In the genomic region with DNA sequence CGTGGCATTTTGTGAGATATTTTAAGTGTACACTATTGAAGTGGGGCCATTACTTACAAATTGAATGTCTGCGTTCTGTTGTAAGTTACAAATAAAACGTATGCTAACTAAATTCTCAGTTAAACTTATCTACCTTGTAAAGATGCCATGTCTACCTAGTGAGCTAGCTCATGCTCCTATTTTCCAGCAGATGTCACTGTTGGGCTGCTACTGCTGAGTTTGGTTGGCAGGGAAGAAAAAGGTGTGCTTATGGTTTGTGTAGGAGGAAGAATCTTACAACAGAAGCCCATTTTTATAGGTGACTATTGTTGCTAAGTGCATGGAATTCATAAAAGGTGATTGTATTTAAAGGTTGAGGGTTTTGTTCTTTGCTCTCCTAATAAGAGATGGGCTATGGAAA, we compare ENCODE assay signal across 9 mouse cellular contexts. TPM values are rescaled to one million over a fixed set of nuclear protein-coding genes. Genes with fewer than 3 reads are reported as not detected.
DNase-seq lines count a peak whose midpoint lies in the region; ATAC-seq lines count a peak whose summit lies in the region.
"Had no signal": no experiment of that assay in that cellular context is flagged by ENCODE, and none has a peak within 500 bp of the region (broad histone marks: within the 10 kb centered on the region; RNA-seq: fewer than 3 reads in every experiment).

No protein-coding gene starts in this region.

- H3K4me2 ChIP-seq in midbrain, embryonic 11.5 days = no peak overlapping the region
- H3K4me2 ChIP-seq: neural tube, embryonic 13.5 days had no signal

- no peak overlapping the region for H3K27ac ChIP-seq in midbrain, embryonic 11.5 days (ENCODE audit: low read depth, low read length)
- no peak overlapping the region for H3K27ac ChIP-seq in midbrain, embryonic 10.5 days (replicated peaks)
- H3K27ac ChIP-seq: neural tube, embryonic 13.5 days had no signal

- no peak overlapping the region for H3K4me3 ChIP-seq in midbrain, embryonic 11.5 days (ENCODE audit: low read depth, low read length)
- H3K4me3 ChIP-seq in midbrain, embryonic 10.5 days = no peak overlapping the region
- H3K4me3 ChIP-seq: neural tube, embryonic 13.5 days had no signal

- no peaks in the 10 kb centered on the region for H3K27me3 ChIP-seq in midbrain, embryonic 11.5 days (ENCODE audit: control insufficient read depth, insufficient read depth, low read length)
- H3K27me3 ChIP-seq in midbrain, embryonic 10.5 days (ENCODE audit: low read depth, poor library complexity, severe bottlenecking) = no peaks in the 10 kb centered on the region
- H3K27me3 ChIP-seq: neural tube, embryonic 13.5 days had no signal

- H3K36me3 ChIP-seq in midbrain, embryonic 11.5 days (ENCODE audit: control insufficient read depth, insufficient read depth, low read length) = no peaks in the 10 kb centered on the region
- peaks cover 19% of the 10 kb centered on the region; the same call in 1 of the 2 replicates for H3K36me3 ChIP-seq in midbrain, embryonic 10.5 days

- WGBS in midbrain, embryonic 11.5 days = 70% methylated on average over 3 of the region's 3 CpGs
- 71% methylated on average over 3 of the region's 3 CpGs for WGBS in midbrain, embryonic 10.5 days

- H3K9ac ChIP-seq in midbrain, embryonic 11.5 days (ENCODE audit: low read length) = no peak overlapping the region
- H3K9ac ChIP-seq: neural tube, embryonic 13.5 days had no signal

- H3K9me3 ChIP-seq in midbrain, embryonic 11.5 days (ENCODE audit: control insufficient read depth, low read length) = no peaks in the 10 kb centered on the region
- H3K9me3 ChIP-seq in midbrain, embryonic 10.5 days (replicated peaks) = no peaks in the 10 kb centered on the region
- H3K9me3 ChIP-seq: neural tube, embryonic 13.5 days had no signal

- ATAC-seq in midbrain, embryonic 11.5 days (ENCODE audit: low FRiP score) = no peak

- no peaks in the 10 kb centered on the region for H3K4me1 ChIP-seq in midbrain, embryonic 11.5 days (ENCODE audit: control insufficient read depth, insufficient read depth, low read length)
- H3K4me1 ChIP-seq in midbrain, embryonic 10.5 days = 0 out of 2 replicates have a peak, but pooled peaks cover 5% of the 10 kb centered on the region

- peak; percentile 41 for DNase-seq in cerebellum, adult 8-10 months
- no peak for DNase-seq in cerebellum, postnatal 4 days (ENCODE audit: low spot score in 2 of 2)
- DNase-seq in midbrain, embryonic 11.5 days (ENCODE audit: low spot score, missing footprints) = peak; percentile 84
- no peak for DNase-seq in midbrain, embryonic 10.5 days (ENCODE audit: low spot score)
- DNase-seq in c-Kit-positive CD71-positive TER-119-positive erythroid progenitor cells, embryonic 14.5 days (ENCODE audit: low spot score) = peak; percentile 30
- peak; percentile 17 to 49 for DNase-seq in kidney, postnatal 36 days
- DNase-seq in telencephalon, adult 2 months (ENCODE audit: low read depth, low spot score) = peak; percentile 55
- no peak for DNase-seq in layer of hippocampus, adult 8-10 months (ENCODE audit: low spot score in 2 of 2)

RNA-seq across cellular contexts. Expression of a gene that starts 49.2 kb away (rescaled TPM):
- polyA plus RNA-seq in midbrain, embryonic 11.5 days (2014; fragmentation: Nextera tagmentation; extraction: Ambion mirVana) = 17.9 and 19.1 TPM in 2 replicates
- 21.2 and 23.1 TPM in 2 replicates for polyA plus RNA-seq in midbrain, embryonic 10.5 days (2016; fragmentation: Nextera tagmentation; extraction: Ambion mirVana)
- 10 to 100 TPM; 49.8 to 55.9 (median 52.8) TPM for total RNA-seq in layer of hippocampus, adult 8-10 months (2022)

Comparison
In these comparisons a context has a peak if more than half of its experiments do, and no peak if none do; other contexts are left out.
1. DNase-seq: peak in cerebellum, adult 8-10 months (single experiment), midbrain, embryonic 11.5 days (single experiment), c-Kit-positive CD71-positive TER-119-positive erythroid progenitor cells, embryonic 14.5 days (single experiment), kidney, postnatal 36 days (2 of 2) and telencephalon, adult 2 months (single experiment); none in cerebellum, postnatal 4 days (0 of 2), midbrain, embryonic 10.5 days (single experiment) and layer of hippocampus, adult 8-10 months (0 of 2).